Mouse (Mus musculus): ENCODE measurements around the gene Rem2.
A peak's percentile ranks its signal among the peaks of the same experiment; 100 is the strongest.

Gene Rem2

GRCm38 (mm10) chr14:54475941-54476844, at the start of gene Rem2:
Rem2 (plus strand) TSS chr14:54476100.
- DNase-seq (ENCODE audit: low spot score), result no peak

GRCm38 (mm10) chr14:54426689-54427398, 49.1 kb upstream of the Rem2 start, which contains the start of gene Mrpl52:
Mrpl52 (plus strand) TSS chr14:54426909.
- DNase-seq (ENCODE audit: low spot score), result peak; percentile 76

GRCm38 (mm10) chr14:54427696-54428095, 48.2 kb upstream of the Rem2 start:
- no peak for DNase-seq (ENCODE audit: low spot score)

- no peak for DNase-seq (ENCODE audit: low spot score)
Measured at GRCm38 (mm10) chr14:54428421-54428820, 47.5 kb upstream of the Rem2 start.

GRCm38 (mm10) chr14:54429332-54430093, 46.4 kb upstream of the Rem2 start:
- DNase-seq (ENCODE audit: low spot score), result no peak

- DNase-seq (ENCODE audit: low spot score), result no peak
Measured at GRCm38 (mm10) chr14:54430406-54431145, 45.3 kb upstream of the Rem2 start.

- DNase-seq (ENCODE audit: low spot score), result no peak
Measured at GRCm38 (mm10) chr14:54431334-54432077, 44.4 kb upstream of the Rem2 start, which contains the start of gene Mmp14. Mmp14 (plus strand) TSS chr14:54431612.

GRCm38 (mm10) chr14:54432078-54432836, 43.6 kb upstream of the Rem2 start:
- no peak for DNase-seq (ENCODE audit: low spot score)

GRCm38 (mm10) chr14:54432837-54433830, 42.8 kb upstream of the Rem2 start:
- DNase-seq (ENCODE audit: low spot score), result peak; percentile 37

- no peak for DNase-seq (ENCODE audit: low spot score)
Measured at GRCm38 (mm10) chr14:54433941-54434531, 41.9 kb upstream of the Rem2 start.

GRCm38 (mm10) chr14:54435194-54435918, 40.5 kb upstream of the Rem2 start:
- no peak for DNase-seq (ENCODE audit: low spot score)

GRCm38 (mm10) chr14:54439155-54439554, 36.7 kb upstream of the Rem2 start:
- DNase-seq (ENCODE audit: low spot score), result no peak

GRCm38 (mm10) chr14:54439610-54440009, 36.3 kb upstream of the Rem2 start:
- no peak for DNase-seq (ENCODE audit: low spot score)

GRCm38 (mm10) chr14:54440538-54440937, 35.4 kb upstream of the Rem2 start:
- no peak for DNase-seq (ENCODE audit: low spot score)

- DNase-seq (ENCODE audit: low spot score), result no peak
Measured at GRCm38 (mm10) chr14:54441365-54441764, 34.5 kb upstream of the Rem2 start.

GRCm38 (mm10) chr14:54442548-54442947, 33.4 kb upstream of the Rem2 start:
- DNase-seq (ENCODE audit: low spot score), result no peak

- DNase-seq (ENCODE audit: low spot score), result no peak
Measured at GRCm38 (mm10) chr14:54443196-54443595, 32.7 kb upstream of the Rem2 start.

All from layer of hippocampus, adult 9-10 months (tissue).